Mouse (Mus musculus) kidney, adult 8-10 months (tissue): ENCODE measurements around the gene Stx1b.
"Not testable (repeated sequence)": the region's sequence is repeated elsewhere in the genome, so short reads cannot be mapped to it uniquely, and the experiment has no call there.

Experiments used
- DNase-seq, 2 experiments: peaks; one replicate each; pipeline ENCODE4 v3.0.0; 2022

Gene Stx1b

GRCm38 (mm10) chr7:127775837-127776236, 48.5 kb downstream of the Stx1b start:
- not testable (repeated sequence) for DNase-seq

GRCm38 (mm10) chr7:127773664-127774384, 50.5 kb downstream of the Stx1b start:
- DNase-seq: peak; percentile 62 to 78

- DNase-seq: no peak
These were observed 51.8 kb downstream of the Stx1b start for GRCm38 (mm10) chr7:127772557-127772956.

- DNase-seq: no peak
These were observed 52.3 kb downstream of the Stx1b start for GRCm38 (mm10) chr7:127772080-127772479.

- no peak for DNase-seq
These were observed 53.1 kb downstream of the Stx1b start for GRCm38 (mm10) chr7:127771262-127771661.

- DNase-seq: no peak
These were observed 54.1 kb downstream of the Stx1b start for GRCm38 (mm10) chr7:127770039-127770905.

GRCm38 (mm10) chr7:127769651-127770038, 54.7 kb downstream of the Stx1b start, which contains the start of gene Orai3:
Orai3 (plus strand) TSS chr7:127769815.
- DNase-seq: peak; percentile 89 to 91

- peak; percentile 97 to 99 for DNase-seq
These were observed 55.3 kb downstream of the Stx1b start for GRCm38 (mm10) chr7:127768997-127769593.

GRCm38 (mm10) chr7:127768346-127768996, 55.9 kb downstream of the Stx1b start:
- peak in 1 of 2 experiments; percentile 30 for DNase-seq

- peak in 1 of 2 experiments; percentile 24 for DNase-seq
These were observed 56.5 kb downstream of the Stx1b start for GRCm38 (mm10) chr7:127767671-127768345.

GRCm38 (mm10) chr7:127766851-127767609, 57.3 kb downstream of the Stx1b start:
- DNase-seq: no peak

GRCm38 (mm10) chr7:127765756-127766155, 58.6 kb downstream of the Stx1b start:
- DNase-seq: peak in 1 of 2 experiments; percentile 43

- DNase-seq: no peak
These were observed 60.7 kb downstream of the Stx1b start for GRCm38 (mm10) chr7:127763642-127764041.

- peak; percentile 43 to 72 for DNase-seq
These were observed 63.3 kb downstream of the Stx1b start for GRCm38 (mm10) chr7:127761026-127761425.

GRCm38 (mm10) chr7:127760478-127760877, 63.9 kb downstream of the Stx1b start:
- DNase-seq: no peak

GRCm38 (mm10) chr7:127759716-127760115, 64.6 kb downstream of the Stx1b start:
- no peak for DNase-seq
